Comparison of ENCODE assay signal across 8 mouse cellular contexts in genomic region chr4:154986096-154986495, GRCm38 (mm10). TPM values are rescaled to one million over a fixed set of nuclear protein-coding genes. Genes with fewer than 3 reads are reported as not detected.
DNase-seq lines count a peak whose midpoint lies in the region; ATAC-seq and TF ChIP-seq lines count a peak whose summit lies in the region.

No protein-coding gene starts in this region.

- peak; percentile 27; the same call in 1 of the 2 replicates for ATAC-seq in erythroid progenitor cell, adult 5-6 weeks (replicated peaks; ENCODE audit: low FRiP score, poor library complexity, severe bottlenecking)
- no peak for ATAC-seq in heart, embryonic 13.5 days (ENCODE audit: extremely low read depth, insufficient number of reproducible peaks, low FRiP score, low TSS enrichment)
- ATAC-seq in kidney, postnatal 0 days (replicated peaks; ENCODE audit: low FRiP score, low read depth), result no peak
- peak; percentile 19; the same call in 1 of the 2 replicates for ATAC-seq in liver, embryonic 11.5 days (replicated peaks; ENCODE audit: low FRiP score)
- ATAC-seq in neural tube, embryonic 13.5 days (ENCODE audit: low read depth), result no peak

- no peaks in the 10 kb centered on the region for H3K9me3 ChIP-seq in heart, embryonic 13.5 days
- H3K9me3 ChIP-seq in kidney, postnatal 0 days (replicated peaks; ENCODE audit: low read length), result no peaks in the 10 kb centered on the region
- no peaks in the 10 kb centered on the region for H3K9me3 ChIP-seq in liver, embryonic 11.5 days (ENCODE audit: control insufficient read depth, low read length)
- no peaks in the 10 kb centered on the region for H3K9me3 ChIP-seq in neural tube, embryonic 13.5 days

- H3K36me3 ChIP-seq in heart, embryonic 13.5 days, result peaks cover 4% of the 10 kb centered on the region
- H3K36me3 ChIP-seq in kidney, postnatal 0 days (ENCODE audit: insufficient read depth, low read length), result peaks cover 3% of the 10 kb centered on the region; the same call in 1 of the 2 replicates
- H3K36me3 ChIP-seq in liver, embryonic 11.5 days (ENCODE audit: control insufficient read depth, insufficient read depth, low read length), result 0 out of 2 replicates have a peak, but pooled peaks cover 3% of the 10 kb centered on the region
- peaks cover 3% of the 10 kb centered on the region for H3K36me3 ChIP-seq in neural tube, embryonic 13.5 days
- H3K36me3 ChIP-seq in testis, adult 2 months (ENCODE audit: control insufficient read depth, insufficient read depth, low read length), result no peaks in the 10 kb centered on the region; the same call in 1 of the 2 replicates

- TF ChIP-seq POLR2A in testis, adult 2 months (IDR thresholded peaks at IDR 0.05; ENCODE audit: control insufficient read depth, low read depth, low read length), result no peak

- peaks cover 19% of the 10 kb centered on the region for H3K4me1 ChIP-seq in heart, embryonic 13.5 days
- peaks cover 6% of the 10 kb centered on the region; the same call in 1 of the 2 replicates for H3K4me1 ChIP-seq in kidney, postnatal 0 days (replicated peaks; ENCODE audit: insufficient read depth, low read length)
- peaks cover 23% of the 10 kb centered on the region for H3K4me1 ChIP-seq in liver, embryonic 11.5 days (replicated peaks; ENCODE audit: control insufficient read depth, insufficient read depth, low read length)
- H3K4me1 ChIP-seq in neural tube, embryonic 13.5 days (replicated peaks), result peaks cover 20% of the 10 kb centered on the region
- H3K4me1 ChIP-seq in testis, adult 2 months (ENCODE audit: control insufficient read depth, insufficient read depth, low read length), result peaks cover 3% of the 10 kb centered on the region

- WGBS in heart, embryonic 13.5 days, result 12% methylated on average over 17 of the region's 17 CpGs
- WGBS in kidney, postnatal 0 days, result 12% methylated on average over 17 of the region's 17 CpGs
- 24% methylated on average over 17 of the region's 17 CpGs for WGBS in liver, embryonic 11.5 days
- 15% methylated on average over 17 of the region's 17 CpGs for WGBS in neural tube, embryonic 13.5 days

- peak overlapping the region; percentile 77 for H3K9ac ChIP-seq in heart, embryonic 13.5 days
- no peak overlapping the region for H3K9ac ChIP-seq in kidney, postnatal 0 days (ENCODE audit: low read depth, low read length)
- H3K9ac ChIP-seq in liver, embryonic 11.5 days (ENCODE audit: low read depth, low read length), result no peak overlapping the region
- H3K9ac ChIP-seq in neural tube, embryonic 13.5 days, result peak overlapping the region; percentile 56; the same call in 1 of the 2 replicates

- peak; percentile 73 for DNase-seq in A20 (ENCODE audit: low read depth, low spot score)
- peak; percentile 83 to 91 for DNase-seq in adrenal gland, postnatal 36 days
- peak; percentile 84 for DNase-seq in kidney, postnatal 0 days (ENCODE audit: low spot score)
- DNase-seq in liver, embryonic 11.5 days (ENCODE audit: low spot score), result peak; percentile 72

- H3K27me3 ChIP-seq in heart, embryonic 13.5 days (replicated peaks), result peaks cover 55% of the 10 kb centered on the region
- no peaks in the 10 kb centered on the region for H3K27me3 ChIP-seq in kidney, postnatal 0 days (ENCODE audit: insufficient read depth, low read length)
- no peaks in the 10 kb centered on the region; the same call in 1 of the 2 replicates for H3K27me3 ChIP-seq in liver, embryonic 11.5 days (replicated peaks; ENCODE audit: control insufficient read depth, insufficient read depth, low read length)
- H3K27me3 ChIP-seq in neural tube, embryonic 13.5 days, result peaks cover 22% of the 10 kb centered on the region
- no peaks in the 10 kb centered on the region for H3K27me3 ChIP-seq in testis, adult 2 months (ENCODE audit: control insufficient read depth, insufficient read depth, low read length)

- H3K4me3 ChIP-seq in heart, embryonic 13.5 days, result peak overlapping the region; percentile 20
- H3K4me3 ChIP-seq in kidney, postnatal 0 days (replicated peaks; ENCODE audit: low read depth, low read length), result no peak overlapping the region
- H3K4me3 ChIP-seq in liver, embryonic 11.5 days (ENCODE audit: low read depth, low read length), result no peak overlapping the region
- no peak overlapping the region for H3K4me3 ChIP-seq in neural tube, embryonic 13.5 days
- H3K4me3 ChIP-seq in testis, adult 2 months (ENCODE audit: control insufficient read depth, low read depth, low read length), result no peak overlapping the region

- H3K27ac ChIP-seq in heart, embryonic 13.5 days (replicated peaks), result no peak overlapping the region
- no peak overlapping the region for H3K27ac ChIP-seq in kidney, postnatal 0 days
- no peak overlapping the region for H3K27ac ChIP-seq in liver, embryonic 11.5 days (ENCODE audit: low read depth, low read length)
- H3K27ac ChIP-seq in neural tube, embryonic 13.5 days (replicated peaks), result no peak overlapping the region
- no peak overlapping the region for H3K27ac ChIP-seq in testis, adult 2 months (ENCODE audit: control insufficient read depth, insufficient read depth, low read depth, low read length)

- TF ChIP-seq CTCF in kidney, postnatal 0 days (IDR thresholded peaks at IDR 0.05; ENCODE audit: low read depth), result peak; percentile 79
- TF ChIP-seq CTCF in testis, adult 2 months (IDR thresholded peaks at IDR 0.05; ENCODE audit: control insufficient read depth, insufficient read depth, insufficient replicate concordance, low read depth, low read length), result peak; percentile 64

- peak overlapping the region; percentile 59 for H3K4me2 ChIP-seq in heart, embryonic 13.5 days
- H3K4me2 ChIP-seq in kidney, postnatal 0 days (ENCODE audit: low read length), result 0 out of 2 replicates have a peak overlapping the region, but pooled peaks have one; percentile 21
- peak overlapping the region; percentile 47 for H3K4me2 ChIP-seq in liver, embryonic 11.5 days
- H3K4me2 ChIP-seq in neural tube, embryonic 13.5 days, result peak overlapping the region; percentile 31

RNA-seq across cellular contexts. Expression of gene Pank4, which starts 22.2 kb away (rescaled TPM):
- total RNA-seq in adrenal gland, postnatal 36 days (2021), result 10 to 100 TPM; 24.1 to 35.9 TPM
- total RNA-seq in erythroid progenitor cell, adult 5-6 weeks (2015; ENCODE audit: low replicate concordance), result 61.3 and 78.0 TPM in 2 replicates
- 40.0 and 50.1 TPM in 2 replicates for total RNA-seq in erythroid progenitor cell, adult 5-6 weeks (2017; ENCODE audit: low replicate concordance)
- 40.6 and 42.6 TPM in 2 replicates for polyA plus RNA-seq in heart, embryonic 13.5 days (2015; fragmentation: Nextera tagmentation; extraction: Ambion mirVana)
- 30.4 TPM in 2 replicates for polyA plus RNA-seq in kidney, postnatal 0 days (2015; fragmentation: Nextera tagmentation; extraction: Ambion mirVana)
- 44.2 and 47.2 TPM in 2 replicates for polyA plus RNA-seq in liver, embryonic 11.5 days (2014; fragmentation: Nextera tagmentation; extraction: Ambion mirVana)
- 36.6 and 36.8 TPM in 2 replicates for polyA plus RNA-seq in neural tube, embryonic 13.5 days (2015; fragmentation: Nextera tagmentation; extraction: Ambion mirVana)
- polyA plus RNA-seq in testis, adult 2 months (2012; rRNA removed), result 16.7 TPM in 2 replicates

RNA-seq across cellular contexts. Expression of gene Hes5, which starts 25.4 kb away (rescaled TPM):
- not detected for total RNA-seq in adrenal gland, postnatal 36 days (2021)
- total RNA-seq in erythroid progenitor cell, adult 5-6 weeks (2015; ENCODE audit: low replicate concordance), result not detected in 2 replicates
- total RNA-seq in erythroid progenitor cell, adult 5-6 weeks (2017; ENCODE audit: low replicate concordance), result not detected in 2 replicates
- 0.31 and 0.45 TPM in 2 replicates for polyA plus RNA-seq in heart, embryonic 13.5 days (2015; fragmentation: Nextera tagmentation; extraction: Ambion mirVana)
- polyA plus RNA-seq in kidney, postnatal 0 days (2015; fragmentation: Nextera tagmentation; extraction: Ambion mirVana), result 5.8 and 6.2 TPM in 2 replicates
- 0.63 TPM in 1 of 2 replicates, not detected in the other for polyA plus RNA-seq in liver, embryonic 11.5 days (2014; fragmentation: Nextera tagmentation; extraction: Ambion mirVana)
- 119 and 125 TPM in 2 replicates for polyA plus RNA-seq in neural tube, embryonic 13.5 days (2015; fragmentation: Nextera tagmentation; extraction: Ambion mirVana)
- polyA plus RNA-seq in testis, adult 2 months (2012; rRNA removed), result 0.57 and 0.65 TPM in 2 replicates

RNA-seq across cellular contexts. Expression of gene Tnfrsf14, which starts 57.7 kb away (rescaled TPM):
- 1 to 10 TPM; 6.7 to 7.2 TPM for total RNA-seq in adrenal gland, postnatal 36 days (2021)
- total RNA-seq in erythroid progenitor cell, adult 5-6 weeks (2015; ENCODE audit: low replicate concordance), result 845 and 899 TPM in 2 replicates
- 775 and 1,097 TPM in 2 replicates for total RNA-seq in erythroid progenitor cell, adult 5-6 weeks (2017; ENCODE audit: low replicate concordance)
- polyA plus RNA-seq in heart, embryonic 13.5 days (2015; fragmentation: Nextera tagmentation; extraction: Ambion mirVana), result 2.1 and 2.6 TPM in 2 replicates
- 0.75 and 1.3 TPM in 2 replicates for polyA plus RNA-seq in kidney, postnatal 0 days (2015; fragmentation: Nextera tagmentation; extraction: Ambion mirVana)
- polyA plus RNA-seq in liver, embryonic 11.5 days (2014; fragmentation: Nextera tagmentation; extraction: Ambion mirVana), result 23.1 and 24.4 TPM in 2 replicates
- polyA plus RNA-seq in neural tube, embryonic 13.5 days (2015; fragmentation: Nextera tagmentation; extraction: Ambion mirVana), result 0.54 TPM in 1 of 2 replicates, not detected in the other
- polyA plus RNA-seq in testis, adult 2 months (2012; rRNA removed), result 0.70 and 1.0 TPM in 2 replicates

Comparison
In these comparisons a context has a peak if more than half of its experiments do, and no peak if none do; other contexts are left out.
1. ATAC-seq: peak in erythroid progenitor cell, adult 5-6 weeks (single experiment) and liver, embryonic 11.5 days (single experiment); none in heart, embryonic 13.5 days (single experiment), kidney, postnatal 0 days (single experiment) and neural tube, embryonic 13.5 days (single experiment).
2. H3K9ac ChIP-seq: peak in heart, embryonic 13.5 days (single experiment) and neural tube, embryonic 13.5 days (single experiment); none in kidney, postnatal 0 days (single experiment) and liver, embryonic 11.5 days (single experiment).
3. RNA of gene Hes5, which starts 25.4 kb away (polyA plus RNA-seq): 119 to 125 TPM in neural tube, embryonic 13.5 days; 5.8 to 6.2 TPM in kidney, postnatal 0 days, 0.63 TPM in liver, embryonic 11.5 days, 0.57 to 0.65 TPM in testis, adult 2 months and 0.31 to 0.45 TPM in heart, embryonic 13.5 days; every median in the first group is over 10 times any median in the second.
4. Peak in every context shown above with its lines, with median percentiles within 50 percentile points of each other: DNase-seq and H3K4me2 ChIP-seq.